Mouse (Mus musculus) yolk sac, embryonic 10.5 days (tissue): ENCODE measurements around the gene Apbb2.

ENCODE experiments used
- DNase-seq: peaks from one replicate; pipeline ENCODE4 v3.0.0-alpha.2; 2017; ENCODE audit warnings: low spot score

The Apbb2 gene

DNA sequence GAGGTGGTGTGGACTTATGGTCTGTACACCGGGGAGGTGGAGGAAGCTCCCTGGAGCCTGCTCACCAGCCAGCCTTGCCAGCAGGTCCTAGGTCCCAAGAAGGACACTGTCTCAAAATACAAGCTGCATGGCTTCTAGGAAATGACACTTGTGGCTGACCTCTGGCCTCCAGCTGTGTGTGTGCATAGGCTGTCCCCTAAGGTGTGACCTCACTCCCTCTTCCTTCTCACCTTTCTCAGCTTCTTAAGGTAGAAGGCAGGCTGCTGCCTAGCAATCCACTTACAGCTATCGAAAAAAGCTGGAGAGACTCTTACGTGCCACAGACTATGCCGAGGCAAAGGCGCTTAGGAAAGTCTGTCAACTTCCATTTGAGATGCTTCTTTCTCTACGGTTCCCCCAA, 142.8 kb downstream of the Apbb2 start:
- peak; percentile 59 for DNase-seq

DNA sequence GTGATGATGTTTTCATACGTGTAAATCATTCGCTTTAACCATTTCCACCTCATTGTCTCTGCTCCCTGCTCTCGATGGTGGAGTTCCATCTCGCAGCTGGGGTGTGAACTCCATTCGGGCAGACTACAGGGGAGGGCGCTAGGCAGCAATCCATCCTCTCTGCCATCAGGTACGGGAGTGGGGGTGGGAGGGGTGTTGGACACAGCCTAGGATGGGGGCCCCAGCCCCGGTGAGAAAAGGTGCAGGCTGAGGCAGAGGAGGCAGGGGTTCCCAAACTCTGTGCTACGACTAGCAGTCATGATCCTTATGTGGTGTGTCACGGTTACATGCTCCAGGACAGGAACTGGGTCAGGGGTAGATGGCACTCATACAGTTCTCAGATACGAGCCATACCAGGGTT, 144.4 kb downstream of the Apbb2 start:
- no peak for DNase-seq

DNA sequence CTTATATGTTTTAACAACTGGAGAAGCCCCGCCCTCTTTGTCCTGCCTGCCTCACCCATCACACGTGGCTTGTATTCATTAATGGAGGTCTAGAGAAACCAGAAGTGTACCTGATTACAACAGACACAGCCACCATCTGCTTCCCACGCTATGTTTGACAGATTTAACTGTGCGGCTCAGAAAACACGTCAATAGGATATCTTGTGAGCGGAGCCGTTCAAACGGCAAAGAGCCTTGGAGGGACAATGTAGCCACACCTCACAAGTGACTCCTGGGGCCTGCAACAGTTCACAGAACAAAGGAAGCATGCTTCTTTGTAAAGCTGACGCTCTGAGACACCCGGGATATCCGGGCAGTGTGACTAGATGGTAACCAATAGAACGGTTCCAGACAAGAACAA, 145.0 kb downstream of the Apbb2 start:
- DNase-seq = no peak

DNA sequence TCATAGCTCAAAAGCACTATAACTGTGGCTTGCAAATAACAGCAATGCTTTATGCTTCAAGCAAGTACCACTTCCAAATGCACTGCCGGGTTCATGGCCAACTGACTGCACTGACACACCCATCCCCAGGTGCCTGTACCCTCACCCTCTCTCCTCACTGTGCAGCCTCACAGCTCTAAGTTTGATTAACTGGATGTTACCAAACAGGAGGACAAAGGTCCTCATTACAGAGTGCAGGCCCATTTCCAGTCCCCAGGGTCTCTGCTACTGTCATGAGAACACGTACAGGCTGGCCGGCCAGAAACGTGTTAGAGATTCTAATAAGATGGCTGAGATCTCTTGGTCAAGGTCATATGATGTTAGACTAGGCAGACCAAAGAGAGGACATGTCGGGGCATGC, 147.7 kb downstream of the Apbb2 start:
- DNase-seq = no peak

DNA sequence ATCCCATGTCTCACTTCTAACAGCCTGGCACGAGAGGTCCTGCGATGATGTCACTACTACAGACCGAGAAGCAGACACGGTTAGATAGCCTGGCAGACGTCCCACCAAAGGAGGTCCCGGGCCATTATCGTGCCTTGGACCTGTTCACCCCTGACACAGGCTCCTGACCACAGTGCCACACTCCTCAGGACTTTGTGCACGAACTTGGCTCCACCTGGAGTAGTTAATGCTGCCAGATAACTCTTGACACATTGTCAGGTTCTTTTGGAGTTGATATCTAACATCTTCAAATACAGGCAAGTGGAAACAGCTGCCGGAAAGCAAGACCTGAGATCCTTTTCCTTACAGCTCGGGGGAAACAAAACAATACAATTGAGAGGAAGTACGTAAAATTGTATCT, 148.9 kb downstream of the Apbb2 start:
- no peak for DNase-seq

DNA sequence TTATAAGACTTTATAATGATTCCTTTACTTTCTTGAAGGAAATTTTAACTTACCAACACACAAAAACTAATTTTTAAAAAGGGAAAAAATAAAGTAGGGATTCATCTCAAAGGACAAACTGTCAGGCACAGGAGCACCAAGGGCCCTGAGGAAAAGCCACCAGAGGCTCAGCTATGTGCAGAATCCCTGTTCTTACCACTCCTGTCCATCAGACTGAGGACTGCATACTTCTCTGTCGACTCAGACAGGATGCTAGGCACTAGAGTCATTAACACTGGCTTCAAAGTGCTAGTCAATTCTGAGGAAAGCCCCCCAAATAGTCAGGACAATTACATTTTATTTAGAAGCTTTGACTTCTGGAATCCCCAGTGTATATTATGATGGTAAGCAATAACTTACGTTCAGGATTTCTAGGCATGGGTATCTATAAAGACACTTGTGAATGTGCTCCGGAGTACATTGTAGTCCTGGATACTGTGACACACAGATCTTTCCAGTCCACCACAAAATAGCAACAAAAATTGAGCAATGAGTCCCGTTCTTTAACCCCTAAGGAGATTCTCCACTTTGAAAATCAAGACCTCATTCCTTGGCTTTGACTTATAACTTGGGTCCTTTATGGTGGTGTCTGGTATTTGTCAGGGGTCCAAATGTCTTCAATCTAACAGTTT, 150.1 kb downstream of the Apbb2 start:
- no peak for DNase-seq

DNA sequence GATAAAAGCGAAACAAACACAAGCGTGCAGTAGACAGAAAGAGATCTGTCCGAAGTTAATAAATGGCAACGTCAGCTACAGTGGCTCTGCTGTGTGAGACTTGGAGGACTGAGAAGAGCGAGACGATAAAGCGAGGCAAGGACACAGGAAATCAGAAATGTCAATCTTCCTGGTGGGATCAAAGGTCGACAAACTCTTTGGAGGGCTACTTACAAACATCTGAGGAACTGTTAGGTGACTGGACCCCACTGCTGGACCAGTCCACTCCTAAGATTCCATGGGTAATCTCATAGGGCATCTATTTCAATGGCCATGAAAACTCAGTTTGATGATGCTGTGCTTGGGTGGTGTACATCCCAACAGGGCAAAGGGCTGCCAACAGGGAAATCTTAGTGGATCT, 155.9 kb downstream of the Apbb2 start:
- DNase-seq = no peak

DNA sequence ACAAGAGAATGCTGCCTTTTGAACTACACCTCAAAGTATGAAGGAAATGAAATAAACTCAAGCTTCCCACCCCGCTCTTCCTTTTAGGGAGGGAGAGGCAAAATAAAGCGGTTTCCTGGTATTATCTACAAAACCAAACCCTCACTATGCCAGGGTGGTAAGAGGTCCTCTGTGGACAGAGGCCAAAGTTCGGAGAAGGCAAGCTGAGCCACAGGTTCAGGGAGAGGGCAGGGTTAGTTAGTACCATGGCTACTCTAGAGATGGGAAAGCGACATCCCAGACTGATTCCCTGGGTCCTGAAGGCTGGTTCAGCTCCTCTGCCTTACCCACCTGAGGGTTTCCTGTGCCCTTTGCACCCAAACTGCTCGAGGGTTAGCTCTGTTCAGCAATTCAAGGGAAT, 159.7 kb downstream of the Apbb2 start:
- DNase-seq = no peak

DNA sequence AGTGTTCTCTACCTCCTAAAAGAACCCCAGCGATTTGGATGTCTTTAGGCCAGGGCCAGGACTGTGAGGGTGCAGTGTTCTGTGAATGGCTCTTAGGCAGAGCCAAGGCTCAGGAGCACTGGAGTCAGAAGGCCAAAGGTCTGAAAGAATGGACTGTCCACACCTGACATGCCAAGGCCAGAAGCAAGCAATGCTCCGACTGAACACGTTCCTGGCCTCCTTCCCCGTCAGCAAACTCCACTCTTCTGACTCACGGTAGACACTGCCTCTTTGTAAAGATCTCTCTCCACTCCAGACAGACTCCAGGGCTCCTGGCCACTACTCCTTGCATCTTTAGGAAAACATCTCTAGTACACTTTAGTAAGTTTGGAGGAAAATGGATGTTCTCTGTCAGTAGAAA, 163.3 kb downstream of the Apbb2 start:
- DNase-seq = peak; percentile 33

DNA sequence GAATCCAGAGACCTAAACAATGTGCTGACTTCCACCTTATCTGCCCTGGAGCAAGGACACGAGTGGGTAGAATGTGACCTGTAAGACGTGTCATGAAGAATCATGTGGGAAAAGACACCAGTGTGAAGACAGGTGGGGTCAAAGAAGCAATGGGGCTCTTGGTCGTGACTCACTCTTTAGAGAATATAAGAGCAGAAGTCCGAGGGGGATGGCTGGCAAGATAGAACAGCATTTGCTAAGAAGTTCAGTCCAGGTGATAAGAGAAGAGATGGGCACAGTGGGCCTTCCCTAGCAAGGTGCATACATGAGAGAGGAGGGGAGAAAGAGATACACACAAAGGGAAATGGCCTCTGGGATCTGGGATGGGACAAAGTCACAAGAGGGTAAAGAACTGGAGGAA, 163.8 kb downstream of the Apbb2 start:
- no peak for DNase-seq

DNA sequence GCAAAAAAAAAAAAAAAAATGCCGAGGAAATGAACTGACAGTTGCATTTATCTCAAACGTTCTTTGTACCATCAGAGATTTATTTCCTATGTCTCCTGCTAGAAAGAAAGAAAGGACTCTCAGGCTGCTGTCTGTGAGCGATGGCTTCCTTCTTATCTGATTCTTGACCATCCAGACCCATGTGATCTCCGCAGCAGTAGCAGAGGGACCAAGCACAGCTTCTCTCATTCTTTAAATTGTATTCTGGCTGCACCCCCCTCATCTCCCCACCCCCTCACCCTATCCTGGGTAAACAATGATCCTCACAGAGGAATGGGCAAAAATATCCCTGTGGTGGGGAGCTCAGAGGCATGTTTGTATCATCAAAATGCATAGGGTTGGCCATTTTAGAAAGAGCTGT, 165.5 kb downstream of the Apbb2 start:
- DNase-seq = no peak

DNA sequence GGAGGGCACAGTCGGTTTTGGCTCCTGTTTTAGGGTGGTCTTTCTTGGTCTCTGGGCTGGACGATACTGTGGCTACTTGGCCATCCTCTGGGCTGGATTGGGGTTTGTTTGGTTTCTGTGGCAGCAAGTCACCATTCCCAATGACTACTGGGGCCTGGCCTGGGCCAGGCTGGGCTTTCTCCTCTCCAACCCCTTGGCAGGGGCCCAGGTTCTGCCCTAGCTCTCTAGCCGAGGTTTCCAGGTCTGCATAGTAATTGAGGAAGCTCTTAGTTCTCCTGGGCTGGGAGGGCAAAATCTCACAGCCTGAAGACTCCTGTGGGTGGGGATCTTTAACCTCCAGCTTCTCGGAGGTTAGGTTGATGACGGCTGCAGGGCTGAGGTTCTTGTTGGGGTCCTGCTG, 167.0 kb downstream of the Apbb2 start:
- no peak for DNase-seq

DNA sequence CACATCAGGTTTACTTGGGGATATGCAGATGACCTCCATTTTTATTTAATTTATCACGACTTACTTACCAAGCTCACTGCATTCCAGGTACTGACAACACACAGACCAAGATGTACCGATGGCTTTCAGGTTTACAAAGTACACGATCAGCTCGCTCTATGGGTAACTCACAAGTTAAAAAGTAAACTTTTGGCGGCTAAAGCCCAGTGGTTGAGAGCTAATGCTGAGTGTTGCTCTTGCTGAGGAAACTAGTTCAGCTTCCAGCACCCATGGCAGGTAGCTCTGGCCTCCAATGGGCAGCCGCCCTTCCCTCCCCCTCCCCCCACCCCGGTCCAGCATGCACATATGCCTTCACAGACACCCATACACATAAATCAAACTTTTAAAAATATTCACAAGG, 173.1 kb downstream of the Apbb2 start:
- no peak for DNase-seq

DNA sequence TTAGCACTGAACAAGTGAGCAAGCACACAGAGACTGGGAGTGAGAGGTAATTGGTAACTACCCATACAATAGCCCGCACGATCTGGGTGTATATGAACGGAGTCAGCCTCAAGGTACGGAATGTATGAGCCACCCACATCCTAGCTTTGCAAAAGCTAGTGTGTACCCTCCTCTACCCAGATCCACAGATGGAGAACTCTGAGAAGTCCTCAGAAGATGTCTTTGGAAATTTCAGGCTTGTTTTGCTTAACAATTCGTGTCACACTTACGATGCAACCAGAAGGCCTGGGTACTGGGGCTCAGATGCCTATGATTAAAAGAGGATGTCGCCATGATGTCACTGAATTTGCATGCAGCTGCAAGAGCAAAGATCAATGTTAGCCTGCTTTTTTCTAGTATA, 176.3 kb downstream of the Apbb2 start:
- DNase-seq = no peak

DNA sequence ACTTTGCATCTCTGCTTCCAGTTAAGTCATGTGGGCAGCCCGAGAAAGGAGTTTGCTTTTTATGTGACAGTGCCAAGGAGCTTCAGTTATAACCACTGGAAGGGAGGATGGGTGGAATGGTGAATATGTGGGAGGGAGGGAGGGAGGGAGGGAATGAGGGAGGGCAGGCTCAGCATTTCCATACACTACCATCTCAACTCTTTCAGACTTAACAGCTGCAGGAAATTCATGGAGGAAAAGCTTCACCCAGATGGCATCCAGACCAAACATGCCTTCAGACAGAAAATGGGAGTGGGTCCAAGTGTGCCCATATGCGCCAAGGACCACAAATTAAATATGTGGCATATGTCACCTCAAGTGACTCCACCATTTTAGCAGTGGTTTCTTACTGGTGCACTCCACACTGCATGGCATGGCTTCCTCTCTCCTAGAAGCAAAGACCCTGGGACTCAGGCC, 181.8 kb downstream of the Apbb2 start:
- DNase-seq = no peak

DNA sequence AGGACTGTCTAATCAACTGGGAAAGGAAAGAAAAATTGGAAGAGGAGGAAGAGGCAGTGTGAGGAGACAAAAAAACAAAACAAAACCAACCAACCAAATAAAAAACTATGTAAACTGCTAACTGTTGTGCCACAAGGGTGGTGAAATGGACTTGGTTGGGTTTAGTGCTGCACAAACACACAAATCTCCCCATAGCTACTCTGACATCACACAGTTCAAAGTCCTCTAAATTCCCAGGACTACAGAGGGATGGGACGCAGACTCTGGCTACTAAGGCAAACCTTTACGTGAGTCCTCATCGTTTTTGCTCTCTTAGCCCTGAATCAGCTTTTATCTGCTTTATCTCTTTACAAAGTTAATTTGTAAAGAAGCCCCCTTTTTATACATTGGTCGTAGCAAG, 183.4 kb downstream of the Apbb2 start:
- no peak for DNase-seq

DNA sequence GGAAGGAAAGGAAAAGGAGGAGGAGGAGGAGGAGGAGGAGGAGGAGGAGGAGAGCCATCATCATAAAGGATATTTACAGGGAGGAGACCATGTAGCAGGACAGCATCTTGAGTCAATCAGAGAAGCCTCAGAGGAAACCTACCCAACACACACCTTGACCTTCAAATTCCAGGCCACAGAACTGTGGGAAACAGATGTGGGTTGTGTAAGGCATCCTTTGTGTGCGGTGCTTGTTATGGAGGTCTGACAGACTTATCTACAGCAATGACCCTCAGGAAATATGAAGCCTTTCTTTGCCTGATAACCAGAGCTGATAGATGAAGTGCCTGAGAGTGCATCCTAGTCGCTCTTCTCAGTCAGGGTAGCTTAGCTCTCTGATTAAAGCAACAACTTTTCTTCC, 189.5 kb downstream of the Apbb2 start:
- DNase-seq = no peak

DNA sequence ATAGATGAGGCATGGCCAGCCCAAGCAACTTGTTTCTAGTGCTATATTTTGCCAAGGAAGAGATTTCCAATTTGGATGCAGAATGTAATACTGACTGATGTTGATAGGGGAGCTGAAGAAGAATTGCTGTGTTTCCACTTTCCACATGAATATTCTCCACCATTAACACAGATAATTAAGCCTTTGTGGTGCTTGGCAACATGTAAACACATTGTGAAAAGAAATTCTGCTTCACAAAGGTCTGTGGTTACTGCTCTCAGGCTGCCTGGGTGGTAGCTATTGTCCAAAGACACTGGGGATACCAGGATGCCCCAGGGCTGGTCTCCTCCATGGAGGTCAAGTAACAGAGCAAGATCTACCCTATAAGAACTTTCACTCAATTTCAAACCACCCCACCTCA, 190.5 kb downstream of the Apbb2 start:
- no peak for DNase-seq

DNA sequence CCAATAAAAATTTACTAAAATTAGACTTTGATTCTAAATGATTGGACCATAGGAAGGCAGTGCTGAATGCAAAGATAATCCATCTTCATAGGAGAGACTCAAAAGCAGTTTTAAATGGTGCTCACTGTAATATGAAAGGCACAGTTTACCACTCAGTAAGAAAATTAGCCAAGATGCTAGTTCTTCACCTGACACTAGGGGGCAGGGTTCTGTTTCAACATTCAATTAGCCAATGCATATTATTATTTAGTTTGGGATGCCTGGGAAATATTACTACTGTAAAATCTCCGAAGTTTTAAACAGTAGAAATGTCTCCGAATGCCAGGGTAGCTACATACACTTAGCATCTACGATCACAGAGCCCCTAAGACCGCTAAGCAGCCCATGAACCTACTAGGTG, 194.7 kb downstream of the Apbb2 start:
- no peak for DNase-seq

DNA sequence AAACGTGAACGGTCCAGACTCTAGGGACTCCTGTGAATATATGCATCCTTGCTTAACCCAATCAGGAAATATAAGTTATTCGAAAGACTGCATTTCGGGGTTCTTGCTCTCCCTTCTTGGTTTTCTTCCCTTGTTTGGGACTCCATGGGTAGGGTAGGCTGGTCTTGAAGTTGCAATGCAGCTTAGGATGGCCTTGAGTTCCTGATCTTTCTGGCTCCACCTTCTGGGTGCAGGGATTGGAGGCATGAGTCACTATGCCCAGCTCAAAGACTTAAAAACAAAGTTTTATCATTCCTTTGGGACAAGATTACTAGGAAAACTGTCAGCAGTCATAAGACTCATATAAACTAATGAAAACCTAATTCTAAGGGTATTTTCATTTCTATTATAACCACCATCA, 195.1 kb downstream of the Apbb2 start:
- no peak for DNase-seq

DNA sequence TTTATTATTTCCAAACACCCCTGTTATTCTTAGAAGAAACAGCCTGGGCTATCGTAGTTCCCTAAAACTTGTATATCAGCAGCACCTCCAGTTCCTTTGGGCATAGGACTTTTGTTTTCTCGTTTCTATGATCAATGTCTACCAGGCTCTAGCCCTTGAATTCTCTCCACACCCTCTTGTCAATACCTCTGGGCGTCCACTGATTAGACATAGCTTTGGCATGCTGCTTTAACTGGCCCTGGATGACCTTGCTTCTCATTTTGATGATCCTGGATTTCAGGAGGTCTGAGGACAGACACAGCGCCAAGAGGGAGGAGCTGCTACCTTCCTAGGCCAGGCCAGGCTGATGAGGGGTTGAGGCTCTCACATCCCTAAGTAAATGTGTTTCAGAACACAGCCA, 196.6 kb downstream of the Apbb2 start:
- no peak for DNase-seq

DNA sequence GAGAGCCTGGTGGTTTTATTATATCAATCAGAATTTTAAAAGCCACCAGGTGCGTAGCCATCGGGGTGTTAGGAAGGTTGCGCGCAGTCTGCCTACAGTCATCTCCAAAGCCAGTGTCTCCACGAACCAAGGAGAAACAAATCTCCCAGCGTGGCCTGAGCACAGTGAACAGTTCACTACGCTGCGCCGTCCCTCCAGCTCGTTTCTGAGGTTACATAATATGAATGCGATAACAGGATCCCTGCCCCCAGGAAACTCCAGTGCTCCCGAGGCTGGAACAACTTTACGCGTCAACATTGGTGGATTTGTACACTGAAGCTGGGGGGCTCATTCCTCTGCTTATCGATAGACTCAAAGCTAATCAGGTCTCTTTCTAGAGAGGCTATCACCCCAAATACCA, 197.4 kb downstream of the Apbb2 start:
- DNase-seq = no peak

DNA sequence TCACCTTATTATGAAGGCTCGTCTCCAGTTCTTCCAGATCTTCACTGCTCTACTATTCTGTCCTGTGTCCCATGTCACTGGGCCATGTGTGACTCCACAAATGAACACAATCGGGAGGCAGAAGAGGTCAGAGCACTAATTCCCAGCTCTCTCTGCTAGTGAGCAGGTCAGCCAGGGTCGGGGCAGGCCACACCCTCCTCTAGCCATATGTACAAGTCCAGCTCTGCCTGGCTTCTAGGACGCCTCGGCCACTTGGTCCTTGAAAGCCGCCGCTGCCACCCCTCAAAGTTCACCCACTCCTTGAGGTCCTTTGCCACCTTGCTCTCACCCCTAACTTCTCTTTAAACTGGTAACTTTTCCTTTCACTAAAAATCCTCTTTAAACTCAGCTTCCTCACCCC, 198.6 kb downstream of the Apbb2 start:
- DNase-seq = no peak

DNA sequence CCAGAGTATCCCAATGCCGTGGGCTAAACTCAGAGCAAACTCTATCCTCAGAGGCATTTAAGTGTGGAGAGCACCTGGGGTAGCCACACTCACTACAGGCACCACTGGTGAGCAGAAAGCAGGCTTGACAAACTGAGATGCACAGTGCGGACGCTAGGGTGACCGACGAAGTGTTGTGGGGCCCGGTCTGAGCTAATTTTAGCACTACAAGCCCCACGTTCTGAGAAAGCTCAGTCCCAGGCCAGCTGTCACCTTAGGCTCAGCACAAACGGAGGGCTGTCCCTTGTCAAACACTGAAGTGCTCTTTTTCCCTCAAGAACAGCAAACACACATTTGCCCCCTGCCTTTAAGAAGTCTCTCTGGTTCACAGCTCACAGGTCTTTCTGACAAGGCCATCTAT, 201.3 kb downstream of the Apbb2 start:
- DNase-seq = no peak
